Mouse (Mus musculus) intestine, embryonic 16.5 days (tissue): ENCODE measurements around the gene Mgam. TPM values are rescaled to one million over a fixed set of nuclear protein-coding genes. Genes with fewer than 3 reads are reported as not detected.
A peak's percentile ranks its signal among the peaks of the same experiment; 100 is the strongest.

Experiments
- ATAC-seq: fragments of 200-750 bp; cut with Nextera tagmentation; 2 replicates; pipeline ENCODE4 v1.8.0; 2017; ENCODE audit warnings: moderate TSS enrichment, moderate library complexity
- H3K27ac ChIP-seq: fragments of 300-500 bp; sonication (generic); 2 replicates; pipeline ENCODE4 v1.5.1; 2014; ENCODE audit warnings: mild to moderate bottlenecking, low read length
- H3K27me3 ChIP-seq: fragments of 300-500 bp; sonication (generic); replicated peaks from 2 replicates; pipeline ENCODE4 v1.6.1; 2014; ENCODE audit warnings: low read length, control low read depth, mixed read lengths; ENCODE audit not compliant: control insufficient read depth, insufficient read depth
- H3K36me3 ChIP-seq: fragments of 300-500 bp; sonication (generic); 2 replicates; pipeline ENCODE4 v1.6.1; 2014; ENCODE audit warnings: low read length, control low read depth; ENCODE audit not compliant: control insufficient read depth, insufficient read depth
- H3K4me1 ChIP-seq: fragments of 300-500 bp; sonication (generic); 2 replicates; pipeline ENCODE4 v1.6.1; 2014; ENCODE audit warnings: low read length, control low read depth, mixed read lengths; ENCODE audit not compliant: control insufficient read depth, insufficient read depth
- H3K4me2 ChIP-seq: fragments of 300-500 bp; sonication (generic); 2 replicates; pipeline ENCODE4 v1.6.1; 2014; ENCODE audit warnings: low read depth, low read length, control low read depth
- H3K4me3 ChIP-seq: fragments of 300-500 bp; sonication (generic); 2 replicates; pipeline ENCODE4 v1.5.1; 2014; ENCODE audit warnings: mild to moderate bottlenecking, low read length
- H3K9ac ChIP-seq: fragments of 300-500 bp; sonication (generic); 2 replicates; pipeline ENCODE4 v1.6.1; 2014; ENCODE audit warnings: low read depth, low read length
- H3K9me3 ChIP-seq: fragments of 300-500 bp; sonication (generic); 2 replicates; pipeline ENCODE4 v1.6.1; 2016; ENCODE audit warnings: low read length, control low read depth; ENCODE audit not compliant: control insufficient read depth
- WGBS: fragments of 180-500 bp; shearing (Covaris S2); extraction: QIAGEN DNeasy Blood & Tissue Kit; methylation state at CpG from one replicate; pipeline ENCODE4 v1.1.7; 2014; 5-methylcytosine and 5-hydroxymethylcytosine counted together
- polyA plus RNA-seq: library from polyadenylated mRNA; unstranded; fragments of >200 nt; fragmentation: Nextera tagmentation; extraction: Ambion mirVana; gene quantifications from 2 replicates; pipeline ENCODE4 v1.2.1, GENCODE M21; 2015

Gene Mgam
- polyA plus RNA-seq, 1 experiment from 2014 or later, result 35.4 TPM

GRCm38 (mm10) chr6:40617965-40618364 is 10.7 kb upstream of the Mgam start:
- Histone ChIP-seq H3K27me3 (no peaks in the 10 kb centered on the region), H3K9me3 (no peaks in the 10 kb centered on the region), H3K4me2 (no peak overlapping the region), H3K36me3 (no peaks in the 10 kb centered on the region), H3K4me1 (no peaks in the 10 kb centered on the region), H3K9ac (no peak overlapping the region), H3K4me3 (no peak overlapping the region), H3K27ac (no peak overlapping the region)
- 5% methylated on average over 2 of the region's 2 CpGs for WGBS
- peak; percentile 76 for ATAC-seq

GRCm38 (mm10) chr6:40626111-40626510 is 2.5 kb upstream of the Mgam start:
- 11% methylated on average over 1 of the region's 1 CpGs for WGBS

GRCm38 (mm10) chr6:40634640-40635071 is 6.0 kb downstream of the Mgam start:
- H3K27ac ChIP-seq, result peak overlapping the region; percentile 85
- peak overlapping the region; percentile 45 for H3K4me3 ChIP-seq
- ATAC-seq, result peak; percentile 80
- H3K36me3 ChIP-seq, result no peaks in the 10 kb centered on the region
- no peaks in the 10 kb centered on the region for H3K4me1 ChIP-seq
- no peaks in the 10 kb centered on the region for H3K27me3 ChIP-seq
- H3K9ac ChIP-seq, result peak overlapping the region; percentile 54
- peak overlapping the region; percentile 47 for H3K4me2 ChIP-seq
- H3K9me3 ChIP-seq, result no peaks in the 10 kb centered on the region
- whole genome bisulfite sequencing, result 63% methylated on average over 1 of the region's 1 CpGs

More at GRCm38 (mm10) chr6:40626111-40626510, 2.5 kb upstream of the Mgam start:
- Histone ChIP-seq H3K27me3 (no peaks in the 10 kb centered on the region), H3K4me2 (no peak overlapping the region), H3K4me3 (no peak overlapping the region), H3K36me3 (no peaks in the 10 kb centered on the region), H3K9ac (no peak overlapping the region), H3K9me3 (no peaks in the 10 kb centered on the region), H3K27ac (no peak overlapping the region), H3K4me1 (peaks cover 2% of the 10 kb centered on the region; the same call in 1 of the 2 replicates)
- peak; percentile 78 for ATAC-seq

GRCm38 (mm10) chr6:40635559-40635958 is 6.9 kb downstream of the Mgam start:
- Histone ChIP-seq H3K9me3 (no peaks in the 10 kb centered on the region), H3K4me2 (peak overlapping the region; percentile 47), H3K27me3 (no peaks in the 10 kb centered on the region), H3K36me3 (no peaks in the 10 kb centered on the region), H3K4me1 (no peaks in the 10 kb centered on the region), H3K4me3 (peak overlapping the region; percentile 45), H3K27ac (peak overlapping the region; percentile 85), H3K9ac (peak overlapping the region; percentile 54)
- peak; percentile 89 for ATAC-seq
- WGBS, result 53% methylated on average over 6 of the region's 6 CpGs

- 80% methylated on average over 5 of the region's 5 CpGs for WGBS
- no peak for ATAC-seq
Measured at GRCm38 (mm10) chr6:40637755-40638154, 9.1 kb downstream of the Mgam start.

GRCm38 (mm10) chr6:40640710-40641538 is 12.3 kb downstream of the Mgam start:
- Histone ChIP-seq H3K9ac (no peak overlapping the region), H3K4me2 (0 out of 2 replicates have a peak overlapping the region, but pooled peaks have one; percentile 22)
- WGBS, result 57% methylated on average over 8 of the region's 8 CpGs

More at GRCm38 (mm10) chr6:40637755-40638154, 9.1 kb downstream of the Mgam start:
- Histone ChIP-seq H3K9me3 (no peaks in the 10 kb centered on the region), H3K36me3 (no peaks in the 10 kb centered on the region), H3K27me3 (no peaks in the 10 kb centered on the region), H3K4me1 (no peaks in the 10 kb centered on the region), H3K27ac (no peak overlapping the region), H3K4me3 (no peak overlapping the region), H3K9ac (no peak overlapping the region), H3K4me2 (no peak overlapping the region)

GRCm38 (mm10) chr6:40645701-40646100 is 17.1 kb downstream of the Mgam start:
- WGBS, result 65% methylated on average over 8 of the region's 8 CpGs
- Histone ChIP-seq H3K4me3 (no peak overlapping the region), H3K4me1 (no peaks in the 10 kb centered on the region), H3K9ac (no peak overlapping the region), H3K36me3 (no peaks in the 10 kb centered on the region), H3K27me3 (no peaks in the 10 kb centered on the region), H3K9me3 (no peaks in the 10 kb centered on the region), H3K4me2 (no peak overlapping the region), H3K27ac (no peak overlapping the region)
- no peak for ATAC-seq

More at GRCm38 (mm10) chr6:40640710-40641538, 12.3 kb downstream of the Mgam start:
- Histone ChIP-seq H3K4me3 (no peak overlapping the region), H3K27me3 (no peaks in the 10 kb centered on the region), H3K9me3 (no peaks in the 10 kb centered on the region), H3K4me1 (no peaks in the 10 kb centered on the region), H3K27ac (peak overlapping the region; percentile 56), H3K36me3 (no peaks in the 10 kb centered on the region)
- ATAC-seq, result peak; percentile 95

- H3K27me3 ChIP-seq, result no peaks in the 10 kb centered on the region
- H3K4me2 ChIP-seq, result no peak overlapping the region
- 71% methylated on average over 1 of the region's 1 CpGs for WGBS
Measured at GRCm38 (mm10) chr6:40650953-40651352, 22.3 kb downstream of the Mgam start.

GRCm38 (mm10) chr6:40660930-40661329 is 32.3 kb downstream of the Mgam start:
- Histone ChIP-seq H3K4me3 (no peak overlapping the region), H3K9me3 (no peaks in the 10 kb centered on the region), H3K36me3 (no peaks in the 10 kb centered on the region), H3K27ac (no peak overlapping the region), H3K4me2 (no peak overlapping the region), H3K4me1 (no peaks in the 10 kb centered on the region), H3K27me3 (no peaks in the 10 kb centered on the region), H3K9ac (no peak overlapping the region)
- WGBS, result 34% methylated on average over 2 of the region's 2 CpGs
- peak; percentile 74 for ATAC-seq

More at GRCm38 (mm10) chr6:40650953-40651352, 22.3 kb downstream of the Mgam start:
- no peak for ATAC-seq
- no peaks in the 10 kb centered on the region for H3K4me1 ChIP-seq
- no peak overlapping the region for H3K4me3 ChIP-seq
- H3K27ac ChIP-seq, result no peak overlapping the region
- no peaks in the 10 kb centered on the region for H3K36me3 ChIP-seq
- H3K9me3 ChIP-seq, result no peaks in the 10 kb centered on the region
- no peak overlapping the region for H3K9ac ChIP-seq
